Mouse (Mus musculus): Measurements from ENCODE around the gene Abcd3.
"Not testable (repeated sequence)": the region's sequence is repeated elsewhere in the genome, so short reads cannot be mapped to it uniquely, and the experiment has no call there.

Gene Abcd3

DNA sequence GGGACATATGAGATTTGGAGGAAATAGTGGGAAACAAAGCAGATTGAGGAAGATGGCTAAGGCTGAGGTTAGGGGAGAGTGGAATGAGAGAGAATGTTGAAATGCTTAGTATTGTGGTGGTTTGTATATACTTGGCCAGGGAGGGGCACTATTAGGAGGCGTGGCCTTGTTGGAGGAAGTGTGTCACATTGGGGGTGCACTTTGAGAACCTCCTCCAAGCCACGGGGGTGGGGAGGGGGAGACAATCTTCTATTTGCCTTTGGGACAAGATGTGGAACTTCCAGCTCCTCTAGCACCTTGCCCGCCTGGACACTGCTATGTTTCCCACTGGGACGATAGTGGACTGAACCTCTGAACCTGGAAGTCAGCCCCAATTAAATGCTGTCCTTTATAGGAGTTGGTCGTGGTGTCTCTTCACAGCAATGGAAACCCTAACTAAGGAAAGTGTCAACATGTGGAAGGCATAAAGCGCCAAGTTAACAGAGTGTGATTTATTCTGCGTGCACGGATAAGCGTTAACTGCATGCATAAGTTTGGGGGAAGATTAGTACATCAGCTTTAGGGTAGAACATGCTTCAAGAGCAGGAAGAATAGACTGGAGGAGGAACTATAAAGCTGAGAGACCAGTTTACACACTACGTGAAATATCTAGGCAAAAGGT, 3.8 kb upstream of the Abcd3 start:
- no peak for DNase-seq (ENCODE audit: extremely low read depth, low read depth, low spot score)

DNA sequence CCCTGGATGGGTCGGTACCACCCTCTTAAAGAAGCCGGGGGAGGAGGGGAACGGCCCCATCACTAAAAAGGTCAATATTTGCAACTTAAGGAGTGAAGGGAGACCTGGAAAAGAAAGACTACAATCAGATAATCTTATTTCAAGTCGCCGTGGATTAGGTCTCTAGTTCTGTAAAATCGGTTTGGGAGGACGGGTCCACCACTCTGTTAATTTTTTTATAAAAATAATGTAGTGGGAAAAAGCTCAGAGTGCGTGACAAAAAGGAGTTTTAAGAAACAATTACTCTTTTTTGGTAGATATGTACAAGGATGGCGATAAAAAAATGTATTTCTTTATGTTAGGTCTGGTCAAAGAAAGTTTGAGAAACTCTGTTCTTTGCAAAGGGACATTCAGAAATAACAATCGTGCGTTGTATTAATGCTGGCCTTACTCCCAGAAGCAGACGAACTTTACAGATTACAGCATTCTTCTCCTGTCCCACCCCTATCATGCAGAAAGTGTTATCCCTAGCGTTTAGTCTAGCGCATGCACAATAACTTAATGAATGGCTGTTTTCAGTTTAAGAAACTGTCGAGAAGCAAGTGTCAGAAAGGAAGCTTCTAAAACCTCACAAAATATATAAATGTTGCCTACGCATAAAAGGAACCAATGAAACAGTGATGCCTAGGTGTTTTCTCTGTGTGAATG, 590 bp upstream of the Abcd3 start:
- no peak for DNase-seq (ENCODE audit: extremely low read depth, low read depth, low spot score)

- no peak for DNase-seq (ENCODE audit: extremely low read depth, low read depth, low spot score)
Measured at GRCm38 (mm10) chr3:121814413-121814864, 663 bp downstream of the Abcd3 start.

- DNase-seq (ENCODE audit: extremely low read depth, low read depth, low spot score), result no peak
Measured at GRCm38 (mm10) chr3:121813834-121814233, 1.3 kb downstream of the Abcd3 start.

- DNase-seq (ENCODE audit: extremely low read depth, low read depth, low spot score), result no peak
Measured at GRCm38 (mm10) chr3:121808246-121808645, 6.9 kb downstream of the Abcd3 start.

GRCm38 (mm10) chr3:121794214-121794613, 20.9 kb downstream of the Abcd3 start:
- DNase-seq (ENCODE audit: extremely low read depth, low read depth, low spot score), result no peak

DNA sequence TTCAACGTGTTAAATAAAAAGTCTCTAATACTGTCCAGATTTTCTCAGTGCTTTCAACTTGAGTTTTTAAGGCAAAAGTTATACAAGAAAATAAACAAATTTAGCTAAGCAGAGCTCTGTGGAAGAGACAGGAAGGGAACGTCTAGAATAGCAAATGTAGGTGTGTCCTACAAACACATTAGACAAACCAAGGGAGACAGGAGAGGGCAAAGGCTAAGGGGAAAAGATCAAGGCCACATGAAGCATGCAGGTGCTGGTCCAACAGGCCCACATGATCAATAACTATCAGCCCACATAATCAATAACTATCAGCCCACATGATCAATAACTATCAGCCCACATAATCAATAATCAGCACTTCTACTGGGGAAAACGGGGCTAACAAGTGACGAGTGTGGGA, 22.9 kb downstream of the Abcd3 start:
- DNase-seq (ENCODE audit: extremely low read depth, low read depth, low spot score), result no peak

- DNase-seq (ENCODE audit: extremely low read depth, low read depth, low spot score), result no peak
Measured at GRCm38 (mm10) chr3:121790442-121790841, 24.7 kb downstream of the Abcd3 start.

- no peak for DNase-seq (ENCODE audit: extremely low read depth, low read depth, low spot score)
Measured at GRCm38 (mm10) chr3:121789790-121790189, 25.3 kb downstream of the Abcd3 start.

- no peak for DNase-seq (ENCODE audit: extremely low read depth, low read depth, low spot score)
Measured at GRCm38 (mm10) chr3:121783020-121783419, 32.1 kb downstream of the Abcd3 start.

DNA sequence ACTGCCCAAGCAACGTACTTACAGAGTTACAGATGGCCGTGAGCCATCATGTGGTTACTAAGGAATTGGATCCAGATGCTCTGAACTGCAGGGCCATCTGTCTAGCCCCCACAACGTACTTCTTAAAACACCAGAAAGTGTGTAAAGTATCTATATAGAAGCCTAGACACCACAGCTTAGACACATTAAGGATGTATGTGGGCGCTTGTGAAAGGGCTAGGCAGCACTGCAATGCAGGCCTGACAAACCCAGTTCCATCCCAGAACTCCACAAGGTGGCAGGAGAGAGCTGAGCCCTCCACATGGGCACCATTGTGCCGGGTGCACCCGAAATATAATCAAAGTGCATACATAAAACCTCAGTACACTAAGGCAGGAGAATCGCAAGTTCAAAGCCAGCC, 37.2 kb downstream of the Abcd3 start:
- DNase-seq (ENCODE audit: extremely low read depth, low read depth, low spot score), result no peak

DNA sequence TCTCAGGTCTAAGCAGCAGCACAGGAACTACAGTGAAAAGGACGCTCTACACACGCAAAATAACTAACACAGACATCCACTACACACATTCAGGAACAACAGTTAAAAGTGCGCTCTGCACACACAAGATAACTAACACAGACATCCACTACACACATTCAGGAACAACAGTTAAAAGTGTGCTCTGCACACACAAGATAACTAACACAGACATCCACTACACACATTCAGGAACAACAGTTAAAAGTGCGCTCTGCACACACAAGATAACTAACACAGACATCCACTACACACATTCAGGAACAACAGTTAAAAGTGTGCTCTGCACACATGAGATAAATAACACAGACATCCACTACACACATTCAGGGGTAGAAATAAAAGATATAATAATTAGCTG, 41.8 kb downstream of the Abcd3 start:
- not testable (repeated sequence) for DNase-seq (ENCODE audit: extremely low read depth, low read depth, low spot score)

GRCm38 (mm10) chr3:121768770-121769169, 46.3 kb downstream of the Abcd3 start:
- no peak for DNase-seq (ENCODE audit: extremely low read depth, low read depth, low spot score)

DNA sequence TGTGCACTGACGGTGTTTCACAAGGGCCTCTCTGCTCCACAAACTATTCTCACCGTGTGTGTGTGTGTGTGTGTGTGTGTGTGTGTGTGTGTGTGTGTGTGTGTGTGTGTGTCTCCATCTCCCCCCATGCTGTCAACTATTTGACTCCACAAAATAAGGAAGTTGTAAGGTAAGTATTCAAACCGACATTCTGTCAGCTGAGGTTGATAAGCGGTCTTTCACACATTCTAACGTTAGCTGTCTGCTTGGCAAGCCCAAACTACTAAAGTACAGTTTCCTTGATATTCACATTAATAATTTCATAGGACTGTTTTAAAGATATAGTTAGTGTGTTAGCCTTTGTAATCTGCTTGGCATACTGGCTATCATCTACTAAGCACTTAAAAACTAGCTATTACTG, 48.3 kb downstream of the Abcd3 start:
- DNase-seq (ENCODE audit: extremely low read depth, low read depth, low spot score), result no peak

GRCm38 (mm10) chr3:121766048-121766447, 49.1 kb downstream of the Abcd3 start:
- no peak for DNase-seq (ENCODE audit: extremely low read depth, low read depth, low spot score)

- no peak for DNase-seq (ENCODE audit: extremely low read depth, low read depth, low spot score)
Measured at GRCm38 (mm10) chr3:121762056-121762852, 52.8 kb downstream of the Abcd3 start.

GRCm38 (mm10) chr3:121758373-121758772, 56.7 kb downstream of the Abcd3 start:
- DNase-seq (ENCODE audit: extremely low read depth, low read depth, low spot score), result no peak

DNA sequence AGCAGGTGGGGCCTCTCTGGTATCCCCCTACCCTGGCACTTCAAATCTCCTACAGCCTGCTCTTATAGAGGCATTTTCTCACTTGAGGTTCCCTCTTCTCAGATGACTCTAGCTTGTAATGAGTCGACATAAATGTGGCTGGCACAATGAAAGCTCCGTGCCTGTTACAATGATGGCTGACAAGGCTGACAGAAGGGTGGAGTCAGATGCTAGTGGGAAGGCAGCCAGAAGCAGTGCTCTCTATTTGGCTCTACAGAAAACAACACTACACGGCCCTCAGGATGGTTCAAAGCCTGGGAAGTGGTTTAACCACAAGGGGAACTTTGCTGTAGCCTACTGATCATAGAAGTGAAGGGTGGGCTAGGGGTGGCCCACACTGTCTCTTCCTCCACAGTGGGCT, 60.0 kb downstream of the Abcd3 start:
- DNase-seq (ENCODE audit: extremely low read depth, low read depth, low spot score), result no peak

GRCm38 (mm10) chr3:121754319-121755090, 60.6 kb downstream of the Abcd3 start:
- DNase-seq (ENCODE audit: extremely low read depth, low read depth, low spot score), result not testable (repeated sequence)

GRCm38 (mm10) chr3:121741186-121741848, 73.8 kb downstream of the Abcd3 start:
- not testable (repeated sequence) for DNase-seq (ENCODE audit: extremely low read depth, low read depth, low spot score)
